Mouse (Mus musculus) layer of hippocampus, postnatal 25 days (tissue): ENCODE measurements around the gene Olfr229. TPM values are rescaled to one million over a fixed set of nuclear protein-coding genes. Genes with fewer than 3 reads are reported as not detected.
"Not testable (repeated sequence)": the region's sequence is repeated elsewhere in the genome, so short reads cannot be mapped to it uniquely, and the experiment has no call there.

Source experiments
- DNase-seq, 2 experiments: peaks; one replicate each; pipeline ENCODE4 v3.0.0; 2022; ENCODE audit warnings: mixed read lengths in 2 of 2, low spot score in 1 of 2; ENCODE audit errors: extremely low spot score in 1 of 2
- total RNA-seq, 2 experiments: library from RNA; stranded (reverse); gene quantifications; 2 replicates each; pipeline ENCODE4 v1.2.3; 2021

Olfr229 gene
- total RNA-seq = not detected

GRCm38 (mm10) chr9:39907036-39907435, at the start of gene Olfr229:
Gene Olfr229 (plus strand): TSS chr9:39907336.
- DNase-seq = no peak

- DNase-seq = no peak
Observed at GRCm38 (mm10) chr9:39866122-39866521, 41.0 kb upstream of the Olfr229 start, which contains the start of gene Olfr972. Gene Olfr972 (plus strand): TSS chr9:39866422.

GRCm38 (mm10) chr9:39871986-39872385, 35.1 kb upstream of the Olfr229 start:
- not testable (repeated sequence) for DNase-seq

GRCm38 (mm10) chr9:39877541-39878396, 29.4 kb upstream of the Olfr229 start:
- DNase-seq = not testable (repeated sequence)

GRCm38 (mm10) chr9:39905106-39905505, 2.0 kb upstream of the Olfr229 start:
- DNase-seq = no peak

GRCm38 (mm10) chr9:39909939-39910338, 2.8 kb downstream of the Olfr229 start:
- no peak for DNase-seq

GRCm38 (mm10) chr9:39927975-39928836, 21.1 kb downstream of the Olfr229 start:
- not testable (repeated sequence) for DNase-seq

GRCm38 (mm10) chr9:39928837-39929236, 21.7 kb downstream of the Olfr229 start:
- DNase-seq = not testable (repeated sequence)

- DNase-seq = no peak
Observed at GRCm38 (mm10) chr9:39937201-39937600, 30.1 kb downstream of the Olfr229 start, which contains the start of gene Olfr974. Gene Olfr974 (plus strand): TSS chr9:39937501.

- no peak for DNase-seq
Observed at GRCm38 (mm10) chr9:39951946-39952345, 44.8 kb downstream of the Olfr229 start, which contains the start of gene Olfr975. Gene Olfr975 (minus strand): TSS chr9:39952046.

- not testable (repeated sequence) for DNase-seq
Observed at GRCm38 (mm10) chr9:39961033-39961432, 53.9 kb downstream of the Olfr229 start, which contains the start of gene Olfr976. Gene Olfr976 (minus strand): TSS chr9:39961133.

Other genes with a start within 250 kb of the Olfr229 start
- gene Olfr963, start 240.1 kb upstream of the Olfr229 start, total RNA-seq = not detected
- not detected for gene Olfr149, start 200.2 kb upstream of the Olfr229 start, total RNA-seq
- not detected for gene Olfr965, start 196.0 kb upstream of the Olfr229 start, total RNA-seq
- gene Olfr150, start 176.4 kb upstream of the Olfr229 start, total RNA-seq = not detected
- not detected for gene Olfr967, start 161.1 kb upstream of the Olfr229 start, total RNA-seq
- gene Olfr968, start 124.1 kb upstream of the Olfr229 start, total RNA-seq = not detected
- gene Olfr969, start 116.4 kb upstream of the Olfr229 start, total RNA-seq = not detected
- not detected for gene Olfr970, start 98.5 kb upstream of the Olfr229 start, total RNA-seq
- gene Olfr971, start 70.5 kb upstream of the Olfr229 start, total RNA-seq = not detected
- not detected for gene Olfr972, start 40.9 kb upstream of the Olfr229 start, total RNA-seq
- not detected for gene Olfr974, start 30.2 kb downstream of the Olfr229 start, total RNA-seq
- not detected for gene Olfr975, start 44.7 kb downstream of the Olfr229 start, total RNA-seq
- gene Olfr976, start 53.8 kb downstream of the Olfr229 start, total RNA-seq = not detected
- not detected for gene Olfr978, start 84.8 kb downstream of the Olfr229 start, total RNA-seq
- not detected for gene Olfr979, start 96.1 kb downstream of the Olfr229 start, total RNA-seq
- not detected for gene Olfr980, start 102.2 kb downstream of the Olfr229 start, total RNA-seq
- gene Olfr981, start 114.1 kb downstream of the Olfr229 start, total RNA-seq = not detected
- gene Olfr982, start 166.5 kb downstream of the Olfr229 start, total RNA-seq = not detected
- gene Olfr983, start 186.3 kb downstream of the Olfr229 start, total RNA-seq = not detected
- gene Olfr984, start 206.9 kb downstream of the Olfr229 start, total RNA-seq = not detected
- not detected for gene Olfr985, start 222.8 kb downstream of the Olfr229 start, total RNA-seq
- not detected for gene Tmem225, start 240.8 kb downstream of the Olfr229 start, total RNA-seq